Comparison of ENCODE assay signal across 8 mouse cellular contexts in genomic region chr17:25913186-25913876, GRCm38 (mm10). TPM values are rescaled to one million over a fixed set of nuclear protein-coding genes. Genes with fewer than 3 reads are reported as not detected.
DNase-seq lines count a peak whose midpoint lies in the region; ATAC-seq lines count a peak whose summit lies in the region.
"Had no signal": no experiment of that assay in that cellular context is flagged by ENCODE, and none has a peak within 500 bp of the region (broad histone marks: within the 10 kb centered on the region; RNA-seq: fewer than 3 reads in every experiment).

No protein-coding gene starts in this region.

- ATAC-seq in midbrain, embryonic 11.5 days (ENCODE audit: low FRiP score): no peak

- H3K4me1 ChIP-seq in midbrain, embryonic 11.5 days (ENCODE audit: control insufficient read depth, insufficient read depth, low read length): peaks cover 5% of the 10 kb centered on the region

- H3K36me3 ChIP-seq in midbrain, embryonic 11.5 days (ENCODE audit: control insufficient read depth, insufficient read depth, low read length): no peaks in the 10 kb centered on the region

- no peak overlapping the region for H3K4me2 ChIP-seq in midbrain, embryonic 11.5 days

- H3K9me3 ChIP-seq in midbrain, embryonic 11.5 days (ENCODE audit: control insufficient read depth, low read length): no peaks in the 10 kb centered on the region

- peak; percentile 42 for DNase-seq in CD4-positive helper T cell, adult 2 months (ENCODE audit: low read depth, low spot score)
- peak; percentile 24 for DNase-seq in R1 (ENCODE audit: low read depth, low spot score)
- peak; percentile 35 to 47 for DNase-seq in frontal cortex, postnatal 25 days (ENCODE audit: low spot score in 2 of 2)
- DNase-seq in left cerebral cortex, postnatal 14 days (ENCODE audit: low spot score in 2 of 2): peak; percentile 57 to 72
- DNase-seq in yolk sac, embryonic 10.5 days (ENCODE audit: low spot score): peak; percentile 12
- no peak for DNase-seq in midbrain, embryonic 11.5 days (ENCODE audit: low spot score, missing footprints)
- DNase-seq in thymus, postnatal 4 days: no peak

- intact Hi-C loops in left cerebral cortex, postnatal 14 days (cut with DNase I): loop anchor here (2.0 kb wide), 1 partner anchor 17 kb away; no protein-coding TSS in a partner anchor

- H3K27ac ChIP-seq in midbrain, embryonic 11.5 days (ENCODE audit: low read depth, low read length): no peak overlapping the region

- 88% methylated on average over 14 of the region's 14 CpGs for WGBS in midbrain, embryonic 11.5 days

- H3K4me3 ChIP-seq in midbrain, embryonic 11.5 days (ENCODE audit: low read depth, low read length): no peak overlapping the region

- no peaks in the 10 kb centered on the region for H3K27me3 ChIP-seq in midbrain, embryonic 11.5 days (ENCODE audit: control insufficient read depth, insufficient read depth, low read length)

- no peak overlapping the region for H3K9ac ChIP-seq in midbrain, embryonic 11.5 days (ENCODE audit: low read length)

RNA-seq across cellular contexts. Expression of gene Rab40c, which starts 6.2 kb away (rescaled TPM):
- 10 to 100 TPM; 53.7 to 57.3 TPM for total RNA-seq in left cerebral cortex, postnatal 14 days (2021)
- polyA plus RNA-seq in midbrain, embryonic 11.5 days (2014; fragmentation: Nextera tagmentation; extraction: Ambion mirVana): 15.0 and 15.9 TPM in 2 replicates

RNA-seq across cellular contexts. Expression of gene Pigq, which starts 31.4 kb away (rescaled TPM):
- total RNA-seq in left cerebral cortex, postnatal 14 days (2021): 100 to 1,000 TPM; 138 to 145 TPM
- 47.2 and 50.9 TPM in 2 replicates for polyA plus RNA-seq in midbrain, embryonic 11.5 days (2014; fragmentation: Nextera tagmentation; extraction: Ambion mirVana)

RNA-seq across cellular contexts. Expression of gene Nhlrc4, which starts 31.4 kb away (rescaled TPM):
- not detected for total RNA-seq in left cerebral cortex, postnatal 14 days (2021)
- polyA plus RNA-seq in midbrain, embryonic 11.5 days (2014; fragmentation: Nextera tagmentation; extraction: Ambion mirVana): 0.37 TPM in 1 of 2 replicates, not detected in the other
- polyA plus RNA-seq: intestine, embryonic 14.5 days had no signal

RNA-seq across cellular contexts. Expression of gene Wfikkn1, which starts 32.7 kb away (rescaled TPM):
- 1 to 10 TPM; 1.1 to 1.8 TPM for total RNA-seq in left cerebral cortex, postnatal 14 days (2021)
- 0.91 and 1.1 TPM in 2 replicates for polyA plus RNA-seq in midbrain, embryonic 11.5 days (2014; fragmentation: Nextera tagmentation; extraction: Ambion mirVana)

RNA-seq across cellular contexts. Expression of gene Mettl26, which starts 38.5 kb away (rescaled TPM):
- total RNA-seq in left cerebral cortex, postnatal 14 days (2021): 10 to 100 TPM; 37.6 to 40.3 TPM
- 57.1 and 60.1 TPM in 2 replicates for polyA plus RNA-seq in midbrain, embryonic 11.5 days (2014; fragmentation: Nextera tagmentation; extraction: Ambion mirVana)

Comparison
In these comparisons a context has a peak if more than half of its experiments do, and no peak if none do; other contexts are left out.
1. DNase-seq: peak in CD4-positive helper T cell, adult 2 months (single experiment), R1 (single experiment), frontal cortex, postnatal 25 days (2 of 2), left cerebral cortex, postnatal 14 days (2 of 2) and yolk sac, embryonic 10.5 days (single experiment); none in midbrain, embryonic 11.5 days (single experiment) and thymus, postnatal 4 days (single experiment).